Mouse (Mus musculus) CD8-positive naive resting alpha-beta T cell, adult 2 months (primary cell): Measurements from ENCODE around the gene Tepp.

Experiments
- DNase-seq, 2 experiments: peaks; one replicate each; pipeline ENCODE4 v3.0.0; 2022; ENCODE audit warnings: low read depth in 2 of 2, low spot score in 2 of 2

Tepp gene

GRCm38 (mm10) chr8:95331156-95331719 lies 20.9 kb downstream of the Tepp start:
- no peak for DNase-seq

DNA sequence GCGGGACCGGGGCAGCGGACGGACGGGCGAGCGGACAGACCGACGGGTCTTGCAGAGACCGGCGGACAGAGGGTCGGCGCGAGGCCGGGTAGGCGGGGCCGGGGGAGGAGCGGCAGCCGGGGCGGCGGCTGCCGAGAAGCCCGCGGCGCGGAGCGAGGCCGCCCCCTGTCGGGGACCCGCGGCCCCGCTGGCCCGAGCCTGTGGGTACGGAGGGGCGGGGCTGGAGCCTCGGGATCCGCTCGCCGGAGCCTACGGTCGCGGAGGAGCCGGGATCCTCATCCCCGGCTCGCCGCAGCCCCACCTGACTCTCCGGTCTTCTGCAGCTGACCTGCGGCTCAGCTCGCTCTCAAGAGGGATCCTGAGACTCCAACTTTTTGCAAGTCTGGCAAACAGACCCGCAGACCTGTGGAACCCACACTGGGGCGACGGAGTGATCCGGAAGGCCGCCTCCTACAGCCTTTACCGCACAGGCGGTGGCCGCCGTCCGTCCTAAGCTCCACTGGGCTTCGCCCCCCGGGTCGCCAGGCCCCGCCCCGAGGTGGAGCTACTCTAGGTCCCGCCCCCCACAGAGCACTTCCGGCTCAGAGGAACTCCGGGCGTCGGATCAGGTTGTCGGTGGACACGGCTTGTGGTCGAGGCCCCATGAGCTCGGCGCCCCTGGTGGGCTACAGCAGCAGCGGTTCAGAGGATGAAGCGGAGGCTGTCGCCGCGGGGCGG lies 21.5 kb downstream of the Tepp start, which contains the start of the genes Zfp319 and Usb1:
Gene Zfp319 (minus strand): TSS at position 231 of the 717 bp plus-strand sequence.
Gene Usb1 (plus strand): TSS at position 565 of the 717 bp plus-strand sequence.
- DNase-seq: peak; percentile 95 to 97

DNA sequence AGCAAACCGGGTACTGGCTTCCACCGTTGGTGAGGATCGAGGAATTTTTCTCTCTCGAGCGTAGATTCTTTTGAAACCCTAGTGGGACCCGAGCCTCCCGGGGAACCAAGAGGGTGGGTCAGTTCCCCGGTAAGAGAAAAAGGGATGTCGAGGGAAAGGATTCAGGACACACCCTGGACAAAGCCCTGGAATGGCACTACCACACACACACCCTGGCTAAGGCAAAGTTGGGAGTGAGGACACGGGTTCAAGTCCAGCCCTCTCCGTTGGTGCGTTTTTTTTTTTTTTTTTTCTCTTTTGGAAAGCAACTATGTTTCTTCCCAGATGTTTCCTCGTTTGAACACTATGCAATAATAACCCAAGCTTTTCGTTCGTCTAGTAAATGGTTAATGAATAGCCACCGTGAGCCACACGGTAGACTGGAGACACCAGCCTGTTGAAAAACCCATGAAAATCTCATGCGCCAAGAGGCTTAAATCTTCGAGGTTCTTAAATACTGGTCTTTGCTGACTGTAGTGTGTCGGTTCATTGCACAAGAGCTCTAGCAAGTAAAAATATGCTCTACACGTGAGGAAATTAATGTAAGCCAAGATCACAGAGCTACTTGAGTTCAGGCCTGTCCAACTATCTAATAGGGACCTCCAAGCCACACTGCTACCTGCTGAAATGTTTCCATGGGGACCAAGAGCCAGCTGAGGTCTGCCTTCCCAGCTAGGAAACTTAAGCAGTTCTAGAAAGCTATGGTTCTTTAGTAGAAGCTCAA lies 22.3 kb downstream of the Tepp start:
- no peak for DNase-seq

GRCm38 (mm10) chr8:95335706-95336105 lies 25.3 kb downstream of the Tepp start:
- no peak for DNase-seq

GRCm38 (mm10) chr8:95336363-95336762 lies 26.0 kb downstream of the Tepp start:
- no peak for DNase-seq

DNA sequence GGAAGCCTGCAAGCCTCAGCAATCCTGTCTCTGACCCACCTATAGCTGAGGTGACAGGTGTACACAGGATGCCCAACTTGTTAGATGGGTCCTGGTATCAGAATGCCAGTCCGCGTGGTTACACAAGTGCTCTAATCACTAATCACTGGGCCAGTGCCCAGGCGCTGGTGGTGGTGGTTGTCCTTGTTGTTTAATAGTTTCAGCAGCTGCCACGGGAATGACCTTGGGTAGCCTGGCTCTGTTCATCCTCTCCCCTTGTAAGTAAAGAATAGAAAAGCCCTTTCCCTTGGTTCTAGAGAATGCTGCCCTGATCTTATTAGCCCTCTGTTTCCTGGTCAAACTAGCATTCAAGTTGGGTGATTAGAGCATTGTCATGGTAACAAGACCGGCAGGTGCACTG lies 31.4 kb downstream of the Tepp start:
- DNase-seq: no peak

- DNase-seq: no peak
These were observed 34.3 kb downstream of the Tepp start for GRCm38 (mm10) chr8:95344668-95345067.

DNA sequence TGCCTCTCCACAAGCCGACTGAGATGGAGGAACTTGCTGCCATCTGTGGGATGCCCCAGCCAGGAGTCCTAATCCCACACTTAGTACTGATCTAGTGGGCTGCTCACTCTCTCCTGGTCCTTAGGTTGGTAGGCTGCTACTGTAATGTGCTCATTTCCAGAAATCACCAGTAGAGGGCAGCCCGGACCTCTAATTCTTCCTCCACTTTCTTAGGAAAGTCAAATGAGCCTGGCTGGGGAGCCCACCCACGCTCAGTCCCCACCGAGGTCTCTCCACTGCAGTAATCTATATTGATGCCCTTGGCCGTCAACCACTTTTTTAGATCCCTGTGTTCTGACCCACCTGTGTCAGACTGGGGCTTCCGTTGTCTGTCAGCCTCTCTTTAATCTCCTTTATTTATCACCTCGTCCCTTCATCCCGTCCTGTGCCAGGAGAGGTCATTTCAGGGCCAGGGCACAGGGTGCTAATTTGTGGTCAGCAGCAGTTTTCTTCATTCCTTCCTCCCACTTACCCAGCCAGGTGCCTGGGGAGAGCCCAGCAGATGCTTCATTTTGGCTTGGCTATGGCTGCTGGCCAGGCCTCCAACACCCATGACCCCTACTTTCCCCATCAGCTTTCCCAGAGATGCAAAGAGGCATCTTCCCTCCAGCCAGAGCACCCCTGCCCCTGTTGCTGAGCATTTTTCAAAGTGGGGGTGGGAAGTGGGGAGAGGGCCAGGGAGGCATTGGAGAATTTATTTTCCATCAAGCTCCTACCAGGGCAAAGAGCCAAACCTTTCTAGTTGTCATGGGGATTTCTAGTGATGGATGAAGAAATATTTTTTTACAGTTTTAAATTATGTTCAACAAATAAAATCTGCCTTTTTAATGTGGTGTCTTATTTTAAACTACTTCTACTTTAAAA lies 36.5 kb downstream of the Tepp start:
- DNase-seq: peak in 1 of 2 experiments; percentile 51

- DNase-seq: no peak
These were observed 38.0 kb downstream of the Tepp start for GRCm38 (mm10) chr8:95348356-95348755.

GRCm38 (mm10) chr8:95348811-95349630 lies 38.7 kb downstream of the Tepp start:
- no peak for DNase-seq

DNA sequence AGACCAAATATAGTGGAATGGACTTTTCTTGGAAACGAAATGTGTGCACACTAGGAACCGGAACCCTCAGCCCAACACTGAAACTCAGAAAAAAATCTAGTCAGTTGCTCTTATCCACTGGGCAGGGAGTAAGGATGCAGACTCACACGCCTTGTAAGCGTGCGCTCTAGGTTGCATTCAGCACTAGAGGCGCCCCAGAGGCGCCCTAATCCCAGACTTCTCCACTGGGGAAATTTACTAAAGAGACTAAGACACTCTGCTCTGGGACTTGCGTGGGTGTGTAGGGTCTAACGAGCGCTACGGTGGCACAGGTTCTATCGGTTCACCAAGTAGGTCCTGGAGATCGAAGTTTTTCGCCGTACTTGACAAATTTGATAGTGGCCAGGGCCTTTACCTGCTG lies 41.1 kb downstream of the Tepp start:
- DNase-seq: no peak

GRCm38 (mm10) chr8:95352151-95352870 lies 41.9 kb downstream of the Tepp start, which contains the start of gene Mmp15:
Gene Mmp15 (plus strand): TSS chr8:95352268.
- DNase-seq: no peak

DNA sequence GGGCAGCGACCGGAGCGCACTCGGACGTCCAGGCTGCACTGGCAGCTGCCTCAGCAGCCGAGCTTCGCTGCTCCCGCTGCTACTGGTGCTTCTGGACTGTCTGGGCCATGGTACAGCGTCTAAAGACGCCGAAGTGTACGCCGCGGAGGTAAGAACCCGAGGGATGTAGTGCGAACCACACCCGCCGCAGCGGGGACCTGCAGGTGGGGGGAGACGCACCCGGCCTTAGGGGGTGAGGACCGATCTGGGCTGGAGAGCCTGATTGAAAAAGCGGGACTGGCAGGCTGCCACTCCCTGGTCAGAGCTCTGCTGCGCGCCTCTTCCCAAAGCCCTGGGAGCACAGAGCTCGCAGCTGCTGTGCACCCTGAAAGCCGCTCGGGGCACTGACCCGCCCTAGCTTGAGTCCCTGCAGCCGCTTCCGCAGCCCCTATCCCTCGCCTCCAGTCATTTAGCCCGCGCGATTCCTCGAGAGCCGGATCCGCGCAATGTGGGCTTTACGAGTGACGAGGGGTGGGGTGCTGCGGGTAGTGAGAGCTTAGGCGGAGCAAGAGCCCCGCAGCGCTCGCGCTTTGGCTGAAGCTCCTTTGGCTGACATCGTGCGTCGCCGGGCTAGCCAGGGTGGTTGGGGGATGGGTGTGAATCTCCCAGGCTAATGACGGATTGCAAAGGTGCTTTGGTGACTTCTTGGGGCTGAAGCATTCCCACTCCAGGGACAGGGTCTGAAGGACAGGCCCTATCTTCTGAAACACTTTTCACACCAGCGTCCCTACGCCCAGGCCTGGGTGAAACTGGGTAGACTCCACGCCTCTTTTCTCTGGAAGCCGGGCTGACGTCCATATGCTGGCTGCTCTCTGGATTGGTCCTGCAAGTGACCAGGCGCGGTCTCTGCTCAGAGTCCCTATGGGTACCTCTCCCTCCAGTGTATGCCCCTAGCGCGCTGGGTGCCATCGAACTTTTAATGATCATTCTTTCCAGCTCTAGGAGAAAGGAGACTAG lies 42.8 kb downstream of the Tepp start:
- DNase-seq: no peak

DNA sequence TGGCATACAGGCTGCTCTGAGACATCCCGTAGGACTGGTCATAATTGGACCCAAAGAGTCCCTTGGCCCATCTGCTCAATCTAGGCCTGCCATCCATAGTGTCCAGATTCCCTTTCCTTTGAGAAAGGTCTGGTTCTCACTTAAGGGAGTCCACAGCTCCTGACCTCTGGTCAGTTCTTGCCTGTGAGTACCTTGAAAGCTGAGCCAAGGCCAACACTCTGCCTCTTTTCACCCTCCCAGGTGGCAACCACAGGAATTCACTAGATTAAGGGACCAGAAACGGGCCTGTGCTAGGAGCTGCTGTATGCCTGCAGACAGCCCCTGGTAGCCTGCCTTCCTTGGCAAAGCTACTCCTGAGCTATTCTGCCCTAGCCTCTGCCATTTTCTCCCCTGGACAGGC lies 44.2 kb downstream of the Tepp start:
- DNase-seq: no peak

DNA sequence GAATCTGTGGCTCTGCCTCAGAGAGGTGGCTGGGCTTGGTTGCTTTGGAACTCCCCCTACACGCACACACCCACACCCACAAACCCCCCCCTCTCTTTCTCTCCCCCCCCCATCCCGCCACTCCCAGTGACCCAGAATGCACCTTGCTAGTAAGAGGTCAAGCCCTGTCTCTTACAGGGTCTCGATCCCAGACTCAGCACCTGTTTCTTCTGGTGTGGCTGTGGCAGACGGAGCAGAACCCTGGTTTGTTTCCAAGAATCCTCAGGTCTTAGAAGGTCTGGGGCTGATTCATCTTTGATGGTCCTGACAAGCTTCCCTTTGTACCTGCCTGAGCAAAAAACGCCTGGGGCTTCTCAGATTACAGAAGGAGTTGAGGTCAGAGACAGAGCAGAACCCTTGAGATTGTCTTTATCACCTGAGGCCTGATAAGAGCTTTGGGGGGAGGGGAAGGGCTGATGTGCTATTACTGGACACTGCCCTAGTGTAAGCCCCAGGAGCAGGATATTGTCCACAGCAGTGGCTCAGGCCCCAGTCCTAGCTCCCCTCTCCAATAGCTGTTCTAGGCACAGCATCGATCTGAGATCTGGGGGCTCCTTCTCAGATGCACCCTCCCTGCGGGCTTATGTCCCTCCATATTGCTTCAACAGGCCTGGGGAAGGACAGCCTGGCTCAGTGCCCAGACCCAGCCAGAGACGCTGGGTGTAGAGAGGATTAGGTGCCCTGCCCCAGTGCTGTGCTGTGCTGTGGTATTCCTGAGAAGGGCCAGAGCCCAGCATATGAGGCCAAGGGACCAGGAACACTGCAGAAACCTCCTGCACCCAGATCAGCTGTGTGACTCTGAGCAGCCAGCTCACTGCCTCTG lies 48.4 kb downstream of the Tepp start:
- no peak for DNase-seq

DNA sequence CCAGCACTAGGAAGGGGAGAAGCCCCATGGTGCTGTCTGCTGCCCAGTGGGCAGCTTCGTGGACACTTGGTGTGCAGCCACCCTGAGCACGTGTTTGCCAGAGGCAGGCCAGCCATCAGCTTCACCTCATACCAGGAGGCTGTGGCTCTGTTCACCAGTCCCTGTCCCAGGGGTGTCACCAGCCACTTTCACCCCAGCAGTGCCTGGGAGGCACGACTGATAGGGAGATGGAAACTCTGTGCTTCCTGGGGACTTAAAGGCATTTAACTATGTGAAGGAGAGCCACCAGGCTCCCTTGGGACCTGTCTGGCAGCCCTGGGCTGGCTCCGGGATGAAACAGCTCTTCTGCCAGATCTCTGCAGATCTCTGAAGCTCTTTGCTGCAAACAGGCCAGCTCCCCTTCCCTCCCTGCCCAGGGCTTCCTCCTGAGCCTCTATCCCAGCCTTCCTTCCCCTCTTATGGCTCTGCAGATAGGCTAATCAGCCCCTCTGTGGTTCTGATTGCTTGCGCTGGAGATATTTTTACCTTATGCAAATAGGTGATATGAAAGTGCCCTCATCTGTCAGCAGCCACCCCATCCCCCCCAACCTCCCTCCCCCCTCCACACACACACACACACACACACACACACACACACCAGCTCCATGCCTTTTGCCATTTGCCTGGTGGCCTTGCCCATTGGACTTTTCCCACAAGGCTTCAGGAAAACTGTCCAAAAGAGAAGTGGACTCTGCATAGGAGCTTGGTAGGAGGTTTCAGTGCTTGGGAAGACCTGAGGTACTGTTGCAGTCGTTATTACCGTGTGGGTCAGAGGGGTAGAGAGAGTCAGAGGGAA lies 50.0 kb downstream of the Tepp start:
- no peak for DNase-seq

GRCm38 (mm10) chr8:95361016-95361341 lies 50.6 kb downstream of the Tepp start:
- DNase-seq: no peak
